Mouse (Mus musculus) midbrain, embryonic 13.5 days (tissue): ENCODE results near the gene Fem1b. TPM values are rescaled to one million over a fixed set of nuclear protein-coding genes. Genes with fewer than 3 reads are reported as not detected.

Experiments used
- polyA plus RNA-seq: library from polyadenylated mRNA; unstranded; fragments of >200 nt; fragmentation: Nextera tagmentation; extraction: Ambion mirVana; gene quantifications from 2 replicates; pipeline ENCODE4 v1.2.1, GENCODE M21; 2015

Fem1b gene
- polyA plus RNA-seq, 1 experiment from 2014 or later: 58.1 TPM

Other genes with a start within 250 kb of the Fem1b start
- gene Itga11, start 134.1 kb downstream of the Fem1b start, polyA plus RNA-seq: 1.4 and 1.7 TPM in 2 replicates
- gene Cln6, start 26.9 kb upstream of the Fem1b start, polyA plus RNA-seq: 4.6 and 5.7 TPM in 2 replicates
- gene Calml4, start 46.1 kb upstream of the Fem1b start, polyA plus RNA-seq: 4.7 and 9.8 TPM in 2 replicates
- 68.3 and 70.2 TPM in 2 replicates for gene Pias1, start 176.0 kb upstream of the Fem1b start, polyA plus RNA-seq